Comparison of ENCODE assay signal across 21 mouse cellular contexts in the genomic region with DNA sequence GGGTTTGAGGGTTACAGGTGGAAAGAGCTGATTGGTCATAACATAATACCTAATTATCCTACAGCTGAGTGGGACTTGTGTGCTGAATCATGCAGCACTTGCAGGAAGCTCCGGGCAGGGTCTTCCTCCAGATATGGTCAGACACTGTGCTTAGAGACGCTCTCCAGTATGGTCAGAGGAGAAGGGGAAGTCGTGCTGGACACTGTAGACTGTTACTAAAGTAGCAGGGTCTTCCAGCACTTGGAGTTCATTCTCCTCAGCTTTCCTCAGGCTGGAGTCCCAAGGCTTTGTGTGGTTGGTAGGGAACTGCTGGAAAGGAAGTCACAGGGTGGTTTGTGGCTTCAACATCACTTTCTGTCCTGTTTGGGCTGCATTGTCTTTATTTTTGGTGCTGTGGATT. TPM values are rescaled to one million over a fixed set of nuclear protein-coding genes. Genes with fewer than 3 reads are reported as not detected.
DNase-seq lines count a peak whose midpoint lies in the region; ATAC-seq lines count a peak whose summit lies in the region.
"Had no signal": no experiment of that assay in that cellular context is flagged by ENCODE, and none has a peak within 500 bp of the region (broad histone marks: within the 10 kb centered on the region; RNA-seq: fewer than 3 reads in every experiment).

No protein-coding gene starts in this region.

- H3K79me2 ChIP-seq in macrophage (ENCODE audit: inconsistent target) = no peaks in the 10 kb centered on the region; the same call in 1 of the 2 replicates

- ATAC-seq in limb, embryonic 13.5 days (ENCODE audit: low FRiP score, low read depth) = no peak
- ATAC-seq in embryonic facial prominence, embryonic 14.5 days (ENCODE audit: low read depth) = 0 out of 2 replicates have a peak, but pooled peaks have one; percentile 18
- no peak for ATAC-seq in erythroblast, adult 5-6 weeks (replicated peaks; ENCODE audit: low FRiP score, poor library complexity, severe bottlenecking)
- ATAC-seq: forebrain, embryonic 13.5 days; hindbrain, embryonic 16.5 days; intestine, postnatal 0 days had no signal

- no peak for DNase-seq in limb, embryonic 10.5 days (ENCODE audit: low spot score)
- DNase-seq in embryonic facial prominence, embryonic 14.5 days (ENCODE audit: low spot score) = no peak
- no peak for DNase-seq in neural tube, embryonic 10.5 days (ENCODE audit: extremely low spot score, low spot score)
- DNase-seq in lung, postnatal 4 days = no peak
- DNase-seq: adrenal gland, adult 2 months; cerebellum, postnatal 10 days; embryo, embryonic 11 days; gastrocnemius, postnatal 14 days; heart, postnatal 4 days; lung, postnatal 10 days; retina, postnatal 1 day had no signal

- H3K27ac ChIP-seq in limb, embryonic 13.5 days = 0 out of 2 replicates have a peak overlapping the region, but pooled peaks have one; percentile 4
- no peak overlapping the region for H3K27ac ChIP-seq in limb, embryonic 10.5 days
- peak overlapping the region; percentile 19; the same call in 1 of the 2 replicates for H3K27ac ChIP-seq in embryonic facial prominence, embryonic 14.5 days (replicated peaks; ENCODE audit: low read depth, low read length)
- H3K27ac ChIP-seq in macrophage = peak overlapping the region; percentile 62
- H3K27ac ChIP-seq: forebrain, embryonic 13.5 days; heart, embryonic 15.5 days; kidney, postnatal 0 days had no signal

- WGBS in limb, embryonic 13.5 days = 78% methylated on average over 3 of the region's 3 CpGs
- 75% methylated on average over 3 of the region's 3 CpGs for WGBS in limb, embryonic 10.5 days
- WGBS in embryonic facial prominence, embryonic 14.5 days = 83% methylated on average over 3 of the region's 3 CpGs
- WGBS in macrophage (ENCODE audit: missing documents) = 10% methylated on average over 3 of the region's 3 CpGs

- no peak overlapping the region for H3K4me2 ChIP-seq in limb, embryonic 13.5 days (replicated peaks)
- H3K4me2 ChIP-seq in embryonic facial prominence, embryonic 14.5 days (ENCODE audit: low read depth, low read length) = no peak overlapping the region
- H3K4me2 ChIP-seq: forebrain, embryonic 13.5 days; heart, embryonic 15.5 days; midbrain, embryonic 11.5 days had no signal

- no peaks in the 10 kb centered on the region for H3K27me3 ChIP-seq in limb, embryonic 13.5 days
- no peaks in the 10 kb centered on the region for H3K27me3 ChIP-seq in limb, embryonic 10.5 days (ENCODE audit: low read depth, poor library complexity, severe bottlenecking)
- H3K27me3 ChIP-seq in embryonic facial prominence, embryonic 14.5 days (replicated peaks; ENCODE audit: control insufficient read depth, insufficient read depth, low read length) = no peaks in the 10 kb centered on the region
- H3K27me3 ChIP-seq: forebrain, embryonic 13.5 days; heart, embryonic 15.5 days had no signal

- peaks cover 6% of the 10 kb centered on the region; the same call in 1 of the 2 replicates for H3K36me3 ChIP-seq in limb, embryonic 13.5 days
- peaks cover 3% of the 10 kb centered on the region; the same call in 1 of the 2 replicates for H3K36me3 ChIP-seq in limb, embryonic 10.5 days
- no peaks in the 10 kb centered on the region for H3K36me3 ChIP-seq in embryonic facial prominence, embryonic 14.5 days (ENCODE audit: control insufficient read depth, insufficient read depth, low read length)
- H3K36me3 ChIP-seq in macrophage (ENCODE audit: inconsistent target) = no peaks in the 10 kb centered on the region

- no peak overlapping the region for H3K4me3 ChIP-seq in limb, embryonic 13.5 days
- no peak overlapping the region for H3K4me3 ChIP-seq in limb, embryonic 10.5 days
- H3K4me3 ChIP-seq in embryonic facial prominence, embryonic 14.5 days (ENCODE audit: low read depth, low read length) = no peak overlapping the region
- H3K4me3 ChIP-seq in macrophage (ENCODE audit: inconsistent target) = no peak overlapping the region
- H3K4me3 ChIP-seq: erythroblast, embryonic 14.5 days; forebrain, embryonic 13.5 days; heart, embryonic 15.5 days had no signal

- no peaks in the 10 kb centered on the region for H3K9me3 ChIP-seq in limb, embryonic 13.5 days
- no peaks in the 10 kb centered on the region for H3K9me3 ChIP-seq in limb, embryonic 10.5 days (replicated peaks)
- no peaks in the 10 kb centered on the region for H3K9me3 ChIP-seq in embryonic facial prominence, embryonic 14.5 days (ENCODE audit: control insufficient read depth, low read length)
- H3K9me3 ChIP-seq: forebrain, embryonic 13.5 days; heart, embryonic 15.5 days had no signal

- peaks cover 11% of the 10 kb centered on the region for H3K4me1 ChIP-seq in limb, embryonic 13.5 days
- H3K4me1 ChIP-seq in limb, embryonic 10.5 days = 0 out of 2 replicates have a peak, but pooled peaks cover 3% of the 10 kb centered on the region
- H3K4me1 ChIP-seq in embryonic facial prominence, embryonic 14.5 days (ENCODE audit: control insufficient read depth, insufficient read depth, low read length) = peaks cover 7% of the 10 kb centered on the region; the same call in 1 of the 2 replicates
- H3K4me1 ChIP-seq: forebrain, embryonic 13.5 days; heart, embryonic 15.5 days had no signal

- no peak overlapping the region for H3K9ac ChIP-seq in limb, embryonic 13.5 days
- no peak overlapping the region for H3K9ac ChIP-seq in embryonic facial prominence, embryonic 14.5 days (ENCODE audit: low read depth, low read length)
- H3K9ac ChIP-seq: forebrain, embryonic 13.5 days; heart, embryonic 15.5 days had no signal

RNA-seq across cellular contexts. Expression of a gene that starts 18.8 kb away (rescaled TPM):
- 4.4 and 4.9 TPM in 2 replicates for polyA plus RNA-seq in limb, embryonic 13.5 days (2015; fragmentation: Nextera tagmentation; extraction: Ambion mirVana)
- 6.0 and 6.7 TPM in 2 replicates for polyA plus RNA-seq in limb, embryonic 10.5 days (2016; fragmentation: Nextera tagmentation; extraction: Ambion mirVana)
- 4.3 TPM in 2 replicates for polyA plus RNA-seq in embryonic facial prominence, embryonic 14.5 days (2014; fragmentation: Nextera tagmentation; extraction: Ambion mirVana)
- total RNA-seq in macrophage (2018; cell fraction: chromatin; rRNA removed) = 10 to 100 TPM; 20.8 to 92.3 (median 59.4) TPM
- 10 to 100 TPM in 20 of 26 experiments, 1 to 10 TPM in 6; 4.6 to 18.7 (median 11.7) TPM for total RNA-seq in macrophage (2018; cell fraction: cytosol; rRNA removed)
- 10 to 100 TPM; 12.2 to 47.7 (median 33.1) TPM for total RNA-seq in macrophage (2018; cell fraction: nucleus; rRNA removed)
- polyA plus RNA-seq in macrophage (2018) = 6.3 to 9.4 TPM (median 7.8 TPM) in 3 replicates
- total RNA-seq in erythroblast, adult 5-6 weeks (2015; ENCODE audit: low replicate concordance) = 2.3 and 3.6 TPM in 2 replicates
- total RNA-seq in erythroblast, adult 5-6 weeks (2017; ENCODE audit: low replicate concordance) = 2.1 and 2.9 TPM in 2 replicates

RNA-seq across cellular contexts. Expression of a gene that starts 18.9 kb away (rescaled TPM):
- 69.0 and 73.4 TPM in 2 replicates for polyA plus RNA-seq in limb, embryonic 13.5 days (2015; fragmentation: Nextera tagmentation; extraction: Ambion mirVana)
- polyA plus RNA-seq in limb, embryonic 10.5 days (2016; fragmentation: Nextera tagmentation; extraction: Ambion mirVana) = 88.4 and 114 TPM in 2 replicates
- polyA plus RNA-seq in embryonic facial prominence, embryonic 14.5 days (2014; fragmentation: Nextera tagmentation; extraction: Ambion mirVana) = 74.7 and 75.0 TPM in 2 replicates
- total RNA-seq in macrophage (2018; cell fraction: chromatin; rRNA removed) = 10 to 100 TPM; 12.3 to 74.4 (median 39.2) TPM
- 10 to 100 TPM; 16.3 to 33.1 (median 25.2) TPM for total RNA-seq in macrophage (2018; cell fraction: cytosol; rRNA removed)
- 10 to 100 TPM; 11.8 to 58.3 (median 26.9) TPM for total RNA-seq in macrophage (2018; cell fraction: nucleus; rRNA removed)
- 21.8 to 58.2 TPM (median 41.8 TPM) in 3 replicates for polyA plus RNA-seq in macrophage (2018)
- total RNA-seq in erythroblast, adult 5-6 weeks (2015; ENCODE audit: low replicate concordance) = 14.6 and 28.6 TPM in 2 replicates
- total RNA-seq in erythroblast, adult 5-6 weeks (2017; ENCODE audit: low replicate concordance) = 23.4 and 26.7 TPM in 2 replicates

RNA-seq across cellular contexts. Expression of a gene that starts 57.8 kb away (rescaled TPM):
- 7.0 and 7.8 TPM in 2 replicates for polyA plus RNA-seq in limb, embryonic 13.5 days (2015; fragmentation: Nextera tagmentation; extraction: Ambion mirVana)
- 3.9 and 6.2 TPM in 2 replicates for polyA plus RNA-seq in limb, embryonic 10.5 days (2016; fragmentation: Nextera tagmentation; extraction: Ambion mirVana)
- 2.4 and 4.1 TPM in 2 replicates for polyA plus RNA-seq in embryonic facial prominence, embryonic 14.5 days (2014; fragmentation: Nextera tagmentation; extraction: Ambion mirVana)
- 10 to 100 TPM; 16.2 to 68.1 (median 35.9) TPM for total RNA-seq in macrophage (2018; cell fraction: chromatin; rRNA removed)
- total RNA-seq in macrophage (2018; cell fraction: cytosol; rRNA removed) = 10 to 100 TPM in 13 of 26 experiments, 1 to 10 TPM in 13; 3.2 to 13.5 (median 10.4) TPM
- total RNA-seq in macrophage (2018; cell fraction: nucleus; rRNA removed) = 10 to 100 TPM in 25 of 26 experiments, 1 to 10 TPM in 1; 9.0 to 46.7 (median 24.5) TPM
- 7.8 to 12.1 TPM (median 10.8 TPM) in 3 replicates for polyA plus RNA-seq in macrophage (2018)
- 0.63 and 3.3 TPM in 2 replicates for total RNA-seq in erythroblast, adult 5-6 weeks (2015; ENCODE audit: low replicate concordance)
- 1.4 and 2.1 TPM in 2 replicates for total RNA-seq in erythroblast, adult 5-6 weeks (2017; ENCODE audit: low replicate concordance)
